Mouse (Mus musculus): Measurements from ENCODE around the gene Cck. TPM values are rescaled to one million over a fixed set of nuclear protein-coding genes. Genes with fewer than 3 reads are reported as not detected.

The Cck gene
- polyA plus RNA-seq, 1 experiment: 7.0 TPM

GRCm38 (mm10) chr9:121491592-121492240 is 3.8 kb downstream of the Cck start:
- Histone ChIP-seq H3K27ac (ENCODE audit: control insufficient read depth, insufficient read depth, low read length) (no peak overlapping the region), H3K4me1 (replicated peaks; ENCODE audit: control insufficient read depth, insufficient read depth, low read length) (no peaks in the 10 kb centered on the region), H3K36me3 (ENCODE audit: control insufficient read depth, insufficient read depth, low read length) (no peaks in the 10 kb centered on the region), H3K4me3 (ENCODE audit: control insufficient read depth, insufficient read depth, low read length) (no peak overlapping the region), H3K27me3 (ENCODE audit: control insufficient read depth, insufficient read depth, low read length) (peaks cover 5% of the 10 kb centered on the region; the same call in 1 of the 2 replicates)
- TF ChIP-seq POLR2A (IDR thresholded peaks at IDR 0.05; ENCODE audit: control insufficient read depth, extremely low read depth, insufficient read depth, low read length, poor library complexity) (no peak), CTCF (IDR thresholded peaks at IDR 0.05; ENCODE audit: borderline replicate concordance, control insufficient read depth, extremely low read depth, insufficient read depth, low read length, poor library complexity) (no peak)
- no peak for DNase-seq
- WGBS: 84% methylated on average over 11 of the region's 11 CpGs

DNA sequence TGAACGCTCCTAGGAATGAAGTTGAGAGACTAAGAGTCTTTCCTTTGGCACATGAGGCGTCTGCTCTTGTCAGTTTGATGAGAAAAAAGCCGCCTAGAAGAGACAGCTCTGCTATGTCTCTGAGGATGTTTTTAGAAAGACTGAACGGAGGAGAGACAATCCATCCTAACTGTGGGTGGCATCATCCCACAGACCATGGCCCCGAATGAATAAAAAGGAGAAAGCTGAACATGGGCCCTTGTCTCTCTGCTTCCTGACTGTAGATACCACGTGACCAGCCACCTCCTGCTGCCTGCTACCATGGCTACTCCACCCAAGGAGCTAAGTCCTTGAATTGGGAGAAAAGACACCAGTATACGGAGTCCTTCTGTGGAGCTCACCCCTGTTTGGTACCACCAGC is 8.3 kb downstream of the Cck start:
- no peak overlapping the region for H3K4me3 ChIP-seq (ENCODE audit: control insufficient read depth, insufficient read depth, low read length)
- 84% methylated on average over 7 of the region's 7 CpGs for WGBS
- H3K27ac ChIP-seq (ENCODE audit: control insufficient read depth, insufficient read depth, low read length): no peak overlapping the region
- no peaks in the 10 kb centered on the region for H3K36me3 ChIP-seq (ENCODE audit: control insufficient read depth, insufficient read depth, low read length)
- TF ChIP-seq CTCF (IDR thresholded peaks at IDR 0.05; ENCODE audit: borderline replicate concordance, control insufficient read depth, extremely low read depth, insufficient read depth, low read length, poor library complexity) (no peak), POLR2A (IDR thresholded peaks at IDR 0.05; ENCODE audit: control insufficient read depth, extremely low read depth, insufficient read depth, low read length, poor library complexity) (no peak)
- H3K27me3 ChIP-seq (ENCODE audit: control insufficient read depth, insufficient read depth, low read length): no peaks in the 10 kb centered on the region; the same call in 1 of the 2 replicates
- DNase-seq: no peak
- H3K4me1 ChIP-seq (replicated peaks; ENCODE audit: control insufficient read depth, insufficient read depth, low read length): no peaks in the 10 kb centered on the region

- TF ChIP-seq CTCF (IDR thresholded peaks at IDR 0.05; ENCODE audit: borderline replicate concordance, control insufficient read depth, extremely low read depth, insufficient read depth, low read length, poor library complexity) (no peak), POLR2A (IDR thresholded peaks at IDR 0.05; ENCODE audit: control insufficient read depth, extremely low read depth, insufficient read depth, low read length, poor library complexity) (no peak)
- H3K4me3 ChIP-seq (ENCODE audit: control insufficient read depth, insufficient read depth, low read length): no peak overlapping the region
- H3K36me3 ChIP-seq (ENCODE audit: control insufficient read depth, insufficient read depth, low read length): no peaks in the 10 kb centered on the region
- no peaks in the 10 kb centered on the region for H3K27me3 ChIP-seq (ENCODE audit: control insufficient read depth, insufficient read depth, low read length)
- H3K27ac ChIP-seq (ENCODE audit: control insufficient read depth, insufficient read depth, low read length): no peak overlapping the region
- peak; percentile 56 for DNase-seq
- no peaks in the 10 kb centered on the region for H3K4me1 ChIP-seq (replicated peaks; ENCODE audit: control insufficient read depth, insufficient read depth, low read length)
- 12% methylated on average over 5 of the region's 5 CpGs for WGBS
These were observed 16.0 kb downstream of the Cck start for GRCm38 (mm10) chr9:121479453-121479852.

GRCm38 (mm10) chr9:121477305-121477911 is 18.1 kb downstream of the Cck start:
- WGBS: 19% methylated on average over 15 of the region's 15 CpGs
- Histone ChIP-seq H3K27ac (ENCODE audit: control insufficient read depth, insufficient read depth, low read length) (no peak overlapping the region), H3K27me3 (ENCODE audit: control insufficient read depth, insufficient read depth, low read length) (no peaks in the 10 kb centered on the region), H3K4me1 (replicated peaks; ENCODE audit: control insufficient read depth, insufficient read depth, low read length) (no peaks in the 10 kb centered on the region), H3K36me3 (ENCODE audit: control insufficient read depth, insufficient read depth, low read length) (peaks cover 9% of the 10 kb centered on the region), H3K4me3 (ENCODE audit: control insufficient read depth, insufficient read depth, low read length) (no peak overlapping the region)
- peak; percentile 46 for DNase-seq
- TF ChIP-seq POLR2A (IDR thresholded peaks at IDR 0.05; ENCODE audit: control insufficient read depth, extremely low read depth, insufficient read depth, low read length, poor library complexity) (no peak), CTCF (IDR thresholded peaks at IDR 0.05; ENCODE audit: borderline replicate concordance, control insufficient read depth, extremely low read depth, insufficient read depth, low read length, poor library complexity) (0 out of 2 replicates have a peak, but pooled peaks have one; percentile 56)

DNA sequence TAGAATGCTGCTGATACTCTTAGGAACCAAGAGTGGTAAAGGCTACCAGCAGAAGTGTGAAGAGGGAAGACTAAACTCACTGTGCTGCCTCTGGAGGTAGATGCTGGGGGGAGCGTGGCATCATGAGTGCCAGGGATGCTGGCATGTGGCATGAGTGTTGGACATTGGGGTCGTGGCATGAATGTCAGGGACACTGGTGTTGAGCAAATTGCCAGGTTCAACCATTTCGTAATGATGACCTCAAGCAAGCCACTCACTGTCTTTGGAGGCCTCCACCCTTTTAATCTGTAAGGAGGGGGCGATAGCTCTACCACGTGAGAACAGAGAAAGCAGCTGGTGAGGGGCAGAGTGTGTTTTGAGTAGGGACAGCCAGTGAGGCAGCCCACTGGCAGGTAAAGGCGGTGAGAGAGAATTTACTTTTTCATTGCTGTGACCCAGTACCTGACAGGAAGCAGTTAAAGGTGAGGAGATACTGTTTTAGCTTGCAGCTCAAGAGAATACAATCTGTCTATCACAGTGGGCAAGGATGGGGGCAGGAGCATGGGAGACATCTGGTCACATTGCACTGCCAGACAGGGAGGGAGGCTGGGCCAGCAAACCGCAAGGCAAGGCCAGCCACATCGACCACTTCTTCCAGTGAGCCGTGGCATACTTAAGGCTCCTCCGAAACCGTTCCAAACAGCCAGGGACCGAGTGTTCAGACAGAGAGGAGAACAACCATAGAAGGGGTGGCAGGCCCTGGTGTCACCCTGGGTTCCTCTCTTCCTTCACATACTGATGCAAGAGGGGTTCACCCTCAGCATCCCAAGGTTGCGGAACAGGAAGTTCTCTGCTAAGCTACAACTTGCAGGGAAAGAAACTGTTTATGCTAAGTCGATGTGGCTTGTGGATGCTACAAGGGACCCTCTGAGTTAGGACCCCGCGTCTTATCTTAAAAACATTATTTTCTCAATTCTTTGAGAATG is 19.7 kb downstream of the Cck start:
- Histone ChIP-seq H3K36me3 (ENCODE audit: control insufficient read depth, insufficient read depth, low read length) (peaks cover 9% of the 10 kb centered on the region), H3K4me3 (ENCODE audit: control insufficient read depth, insufficient read depth, low read length) (no peak overlapping the region), H3K4me1 (replicated peaks; ENCODE audit: control insufficient read depth, insufficient read depth, low read length) (no peaks in the 10 kb centered on the region), H3K27me3 (ENCODE audit: control insufficient read depth, insufficient read depth, low read length) (no peaks in the 10 kb centered on the region), H3K27ac (ENCODE audit: control insufficient read depth, insufficient read depth, low read length) (no peak overlapping the region)
- 75% methylated on average over 16 of the region's 16 CpGs for WGBS
- DNase-seq: no peak
- TF ChIP-seq POLR2A (IDR thresholded peaks at IDR 0.05; ENCODE audit: control insufficient read depth, extremely low read depth, insufficient read depth, low read length, poor library complexity) (no peak), CTCF (IDR thresholded peaks at IDR 0.05; ENCODE audit: borderline replicate concordance, control insufficient read depth, extremely low read depth, insufficient read depth, low read length, poor library complexity) (no peak)

GRCm38 (mm10) chr9:121474771-121475170 is 20.7 kb downstream of the Cck start:
- Histone ChIP-seq H3K27me3 (ENCODE audit: control insufficient read depth, insufficient read depth, low read length) (no peaks in the 10 kb centered on the region), H3K36me3 (ENCODE audit: control insufficient read depth, insufficient read depth, low read length) (peaks cover 9% of the 10 kb centered on the region), H3K27ac (ENCODE audit: control insufficient read depth, insufficient read depth, low read length) (no peak overlapping the region), H3K4me1 (replicated peaks; ENCODE audit: control insufficient read depth, insufficient read depth, low read length) (no peaks in the 10 kb centered on the region), H3K4me3 (ENCODE audit: control insufficient read depth, insufficient read depth, low read length) (no peak overlapping the region)
- no peak for TF ChIP-seq CTCF (IDR thresholded peaks at IDR 0.05; ENCODE audit: borderline replicate concordance, control insufficient read depth, extremely low read depth, insufficient read depth, low read length, poor library complexity)
- TF ChIP-seq POLR2A (IDR thresholded peaks at IDR 0.05; ENCODE audit: control insufficient read depth, extremely low read depth, insufficient read depth, low read length, poor library complexity): no peak
- DNase-seq: no peak
- 94% methylated on average over 5 of the region's 5 CpGs for WGBS

All from thymus, adult 2 months (tissue).